Mouse (Mus musculus) heart, adult 2 months (tissue): ENCODE data around the gene Sept1. TPM values are rescaled to one million over a fixed set of nuclear protein-coding genes. Genes with fewer than 3 reads are reported as not detected.

Experiments used
- DNase-seq, 2 experiments: peaks; one replicate each; pipeline ENCODE4 v3.0.0; 2021
- H3K27ac ChIP-seq: fragments of 200-600 bp; 2 replicates; pipeline ENCODE4 v1.8.1; 2022
- H3K27me3 ChIP-seq: fragments of 200-500 bp; 2 replicates; pipeline ENCODE4 v1.6.1; 2012; ENCODE audit warnings: mild to moderate bottlenecking, low read length, inconsistent platforms, mixed read lengths; ENCODE audit not compliant: control insufficient read depth, insufficient read depth
- H3K36me3 ChIP-seq: fragments of 200-500 bp; 2 replicates; pipeline ENCODE4 v1.6.1; 2012; ENCODE audit warnings: low read length, inconsistent platforms; ENCODE audit not compliant: control insufficient read depth, insufficient read depth
- H3K4me1 ChIP-seq: fragments of 200-500 bp; 2 replicates; pipeline ENCODE4 v1.6.1; 2011; ENCODE audit warnings: low read length; ENCODE audit not compliant: control insufficient read depth, insufficient read depth
- H3K4me3 ChIP-seq: fragments of 200-600 bp; 2 replicates; pipeline ENCODE4 v1.8.1; 2022
- H3K79me2 ChIP-seq: fragments of 200-500 bp; replicated peaks from 2 replicates; pipeline ENCODE4 v1.6.1; 2012; ENCODE audit warnings: mild to moderate bottlenecking, inconsistent platforms, low read length, moderate library complexity, mixed read lengths; ENCODE audit not compliant: control insufficient read depth, insufficient read depth
- H3K9ac ChIP-seq: fragments of 200-500 bp; 2 replicates; pipeline ENCODE4 v1.6.1; 2012; ENCODE audit warnings: low read depth, mild to moderate bottlenecking, control low read depth, inconsistent platforms, low read length, mixed read lengths
- CTCF ChIP-seq: fragments of 200-600 bp; IDR thresholded peaks from 2 replicates; pipeline ENCODE4 v1.8.1; 2022; ENCODE audit warnings: antibody characterized with exemption, mild to moderate bottlenecking, moderate library complexity
- EP300 ChIP-seq: fragments of 200-500 bp; IDR thresholded peaks from 2 replicates; pipeline ENCODE4 v1.6.1; 2011; ENCODE audit warnings: low read depth, low read length, control low read depth; ENCODE audit not compliant: insufficient read depth
- POLR2A ChIP-seq: fragments of 200-500 bp; IDR thresholded peaks from 2 replicates; pipeline ENCODE4 v1.6.1; 2011; ENCODE audit warnings: mild to moderate bottlenecking, low read depth, low read length, control low read depth; ENCODE audit not compliant: insufficient read depth
- WGBS: fragments of 180-500 bp; shearing (Covaris S2); methylation state at CpG from one replicate; pipeline ENCODE4 v1.1.7; 2018; 5-methylcytosine and 5-hydroxymethylcytosine counted together
- intact Hi-C: fragments of 180-260 bp; cut with DNase I; formaldehyde crosslinking; loops from one replicate; pipeline ENCODE4 v1.15.1; 2025
- long read RNA-seq: library from polyadenylated mRNA; stranded (forward); transcript quantifications from one replicate; pipeline ENCODE4 v2.0.0, GENCODE M21; 2021
- polyA plus RNA-seq: library from polyadenylated mRNA; depleted of rRNA; stranded (reverse); fragments of >200 nt; gene quantifications from 2 replicates; pipeline ENCODE4 v1.2.3, GENCODE M21; 2012; rRNA removed
- total RNA-seq, 2 experiments: library from RNA; stranded (reverse); gene quantifications; 2 replicates each; pipeline ENCODE4 v1.2.3; 2021

Sept1 gene
- total RNA-seq (1 to 10 TPM; 2.5 to 4.7 TPM), polyA plus RNA-seq (6.2 and 13.0 TPM in 2 replicates)
- long read RNA-seq, partial matches to known transcripts = 3 of 5 reads
- long read RNA-seq, other reads (novel, unspliced or antisense) = 0 of 5 reads

DNA sequence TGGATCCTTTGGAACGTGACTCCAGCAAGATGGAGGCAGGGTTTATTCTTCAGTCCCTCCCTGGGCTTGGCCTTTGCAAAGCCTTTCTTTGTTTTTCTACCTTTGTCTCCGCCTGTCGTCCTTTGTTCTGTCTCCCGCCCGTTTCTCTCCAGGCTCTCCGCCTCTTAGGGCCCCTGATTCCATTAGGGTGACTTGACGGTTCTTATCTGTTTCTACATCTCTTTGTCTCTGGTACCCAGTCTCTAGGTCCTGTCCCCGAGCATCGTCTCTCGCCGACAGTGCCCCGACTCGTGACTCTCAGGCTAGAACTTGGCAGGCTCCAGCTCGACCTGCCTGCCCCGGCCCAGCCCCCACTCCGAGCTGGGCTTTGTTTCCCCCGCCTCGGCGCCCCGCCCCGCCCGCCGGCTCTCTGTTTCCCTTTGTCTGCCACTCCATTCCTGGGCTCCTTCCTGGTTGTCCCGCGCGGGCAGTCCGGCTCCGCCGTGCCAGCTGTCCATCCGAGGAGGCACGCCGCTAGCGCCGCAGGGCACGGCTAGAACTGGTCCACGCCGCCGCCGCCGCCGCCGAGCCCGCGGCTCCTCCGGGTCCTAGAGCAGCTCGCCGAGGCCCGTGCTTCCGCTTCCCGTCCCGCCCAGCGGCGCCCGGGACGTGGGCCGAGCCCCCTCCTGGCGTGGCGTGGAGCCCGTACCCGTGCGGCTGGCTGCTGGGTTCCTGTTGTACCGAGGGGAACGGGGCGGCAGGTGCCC, at the start of gene Sept1, which contains the start of gene Zfp553:
TSS of gene Sept1 (minus strand) at position 509 of the 746 bp plus-strand sequence.
TSS of gene Zfp553 (plus strand) at position 440 of the 746 bp plus-strand sequence.
- Histone ChIP-seq H3K4me3 (peak within 1 kb of the TSS; percentile 77), H3K27me3 (no peaks in the 10 kb centered on the region), H3K27ac (peak within 1 kb of the TSS; percentile 90), H3K36me3 (peaks cover 4% of the 10 kb centered on the region), H3K79me2 (peaks cover 3% of the 10 kb centered on the region), H3K4me1 (peaks cover 5% of the 10 kb centered on the region), H3K9ac (peak within 1 kb of the TSS; percentile 98)
- TF ChIP-seq POLR2A (peak; percentile 13; the same call in 1 of the 2 replicates), CTCF (peak; percentile 20), EP300 (no peak)
- intact Hi-C loops = loop anchor here (1.0 to 5.0 kb wide), 2 partner anchors 23 to 115 kb away; no protein-coding TSS in a partner anchor
- under 1% methylated on average over 64 of the region's 64 CpGs for WGBS
- peak; percentile 90 to 92 for DNase-seq

DNA sequence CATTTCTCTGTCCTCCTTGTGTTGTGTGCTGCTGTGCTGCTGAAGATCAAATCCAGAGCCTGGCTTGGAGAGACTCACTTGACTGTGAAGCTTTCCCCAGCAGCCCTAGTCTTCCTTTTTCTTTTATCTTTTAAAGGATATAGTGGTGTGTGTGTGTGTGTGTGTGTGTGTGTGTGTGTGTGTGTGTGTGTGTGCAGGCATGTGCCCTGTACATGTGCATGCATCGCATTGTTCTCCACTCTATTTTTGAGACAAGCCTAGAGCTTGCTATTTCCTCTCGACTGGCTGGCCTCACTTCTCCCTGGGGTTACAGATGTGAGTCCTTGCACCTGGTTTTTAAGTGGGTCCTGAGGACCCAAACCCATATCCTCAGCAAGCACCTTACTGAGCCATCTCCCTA, 49.3 kb upstream of the Sept1 start:
- H3K27me3 ChIP-seq = no peaks in the 10 kb centered on the region
- H3K36me3 ChIP-seq = no peaks in the 10 kb centered on the region
- DNase-seq = no peak
- no peaks in the 10 kb centered on the region for H3K79me2 ChIP-seq
- WGBS = 38% methylated on average over 2 of the region's 2 CpGs
- TF ChIP-seq EP300 = no peak
- no peak for TF ChIP-seq POLR2A
- no peak for TF ChIP-seq CTCF
- H3K27ac ChIP-seq = no peak overlapping the region
- intact Hi-C loops = no loop called here
- H3K4me1 ChIP-seq = no peaks in the 10 kb centered on the region; the same call in 1 of the 2 replicates
- no peak overlapping the region for H3K4me3 ChIP-seq
- no peak overlapping the region for H3K9ac ChIP-seq

DNA sequence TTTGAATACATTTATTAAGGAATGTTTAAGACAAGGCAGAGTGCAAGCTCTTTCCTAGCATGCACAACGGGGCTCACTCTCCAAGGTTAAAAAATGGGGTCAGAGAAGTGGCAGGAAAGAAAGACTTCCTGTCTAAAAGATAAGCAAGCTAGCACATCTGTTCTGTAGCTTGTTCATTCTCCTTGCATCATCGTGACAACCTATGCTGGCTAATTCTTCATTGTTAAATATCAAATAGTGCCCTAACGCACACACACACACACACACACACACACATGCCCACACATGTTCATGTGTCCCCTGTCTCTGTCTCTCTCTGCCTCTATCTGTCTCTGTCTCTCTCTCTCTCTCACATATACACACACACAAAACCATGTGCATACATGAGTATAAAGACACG, 48.2 kb upstream of the Sept1 start:
- H3K27ac ChIP-seq = no peak overlapping the region
- intact Hi-C loops = no loop called here

DNA sequence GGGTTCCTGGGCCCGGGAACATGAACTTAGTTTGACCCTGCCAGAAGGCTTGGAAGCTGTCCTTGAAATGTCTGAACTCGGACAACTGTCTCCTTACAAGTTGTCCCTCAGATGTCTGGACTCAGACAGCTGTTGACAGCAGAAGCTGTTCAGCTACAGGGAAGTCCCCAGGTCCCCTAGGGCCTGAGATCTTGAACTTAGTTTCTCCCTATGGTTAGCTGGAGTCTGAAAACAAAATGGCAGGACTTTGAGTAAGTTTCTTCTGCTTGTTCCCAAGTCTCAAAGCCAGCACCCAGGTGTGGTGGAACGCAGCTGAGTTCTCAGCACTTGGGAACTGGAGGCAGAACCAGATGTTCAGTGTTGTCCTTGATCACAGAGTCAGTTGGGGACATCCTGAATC, 47.2 kb upstream of the Sept1 start:
- no peak overlapping the region for H3K4me3 ChIP-seq
- no peak for DNase-seq
- H3K27ac ChIP-seq = no peak overlapping the region
- no peaks in the 10 kb centered on the region for H3K27me3 ChIP-seq
- intact Hi-C loops = no loop called here
- no peaks in the 10 kb centered on the region for H3K79me2 ChIP-seq
- no peaks in the 10 kb centered on the region for H3K36me3 ChIP-seq
- TF ChIP-seq EP300 (no peak), CTCF (no peak), POLR2A (no peak)
- WGBS = 48% methylated on average over 3 of the region's 3 CpGs
- H3K4me1 ChIP-seq = no peaks in the 10 kb centered on the region; the same call in 1 of the 2 replicates
- no peak overlapping the region for H3K9ac ChIP-seq

More for the DNA sequence above, 48.2 kb upstream of the Sept1 start:
- H3K27me3 ChIP-seq = no peaks in the 10 kb centered on the region
- H3K79me2 ChIP-seq = no peaks in the 10 kb centered on the region
- no peaks in the 10 kb centered on the region for H3K36me3 ChIP-seq
- TF ChIP-seq POLR2A = no peak
- TF ChIP-seq EP300 = no peak
- no peak for TF ChIP-seq CTCF
- H3K9ac ChIP-seq = no peak overlapping the region
- H3K4me1 ChIP-seq = no peaks in the 10 kb centered on the region; the same call in 1 of the 2 replicates
- DNase-seq = no peak
- WGBS = 35% methylated on average over 4 of the region's 4 CpGs
- no peak overlapping the region for H3K4me3 ChIP-seq

DNA sequence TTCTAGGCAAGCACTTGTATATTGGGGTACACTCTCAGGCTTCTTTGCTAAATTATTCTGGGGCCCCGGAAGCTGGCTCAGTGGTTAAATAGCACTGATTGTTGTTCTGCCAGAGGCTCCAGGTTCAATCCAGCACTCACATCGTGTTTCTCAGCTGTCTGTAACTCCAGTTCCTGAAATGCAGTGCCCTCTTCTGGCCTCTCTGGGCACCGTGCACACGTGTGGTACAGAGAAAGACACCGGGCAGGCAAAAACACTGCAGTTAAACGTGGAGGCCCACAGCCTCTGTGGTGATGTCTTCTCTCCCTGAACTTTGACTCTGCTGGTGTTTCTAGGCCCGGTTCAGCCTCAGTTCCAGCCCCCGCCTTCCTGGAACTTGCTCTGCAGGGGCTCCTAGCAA, 45.4 kb upstream of the Sept1 start:
- Histone ChIP-seq H3K27me3 (no peaks in the 10 kb centered on the region), H3K79me2 (no peaks in the 10 kb centered on the region), H3K27ac (no peak overlapping the region), H3K9ac (no peak overlapping the region), H3K36me3 (no peaks in the 10 kb centered on the region), H3K4me1 (no peaks in the 10 kb centered on the region; the same call in 1 of the 2 replicates), H3K4me3 (no peak overlapping the region)
- intact Hi-C loops = no loop called here
- 35% methylated on average over 8 of the region's 8 CpGs for WGBS
- TF ChIP-seq CTCF (peak; percentile 55), EP300 (no peak)
- DNase-seq = no peak

DNA sequence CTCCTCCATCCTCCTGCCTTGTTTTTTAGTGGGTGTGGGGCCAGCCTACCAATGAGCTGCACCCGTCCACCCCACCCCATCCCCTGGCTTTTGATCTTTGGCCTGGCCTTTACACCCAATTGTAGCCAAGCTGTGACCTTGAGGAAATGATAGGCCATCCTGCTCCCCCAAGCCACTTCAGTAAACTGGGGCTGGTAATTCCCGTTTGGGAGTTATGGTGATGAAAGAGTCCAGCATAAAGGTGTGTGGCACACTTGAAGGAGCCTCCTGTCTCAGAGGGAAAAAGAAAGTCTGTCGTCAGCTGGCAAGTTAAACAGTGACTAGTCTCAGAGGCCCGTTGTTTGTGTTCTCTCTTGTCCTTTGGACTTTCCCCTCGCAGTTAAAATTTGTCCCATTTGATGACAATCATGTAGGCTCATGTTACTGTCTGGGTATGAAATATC, 43.6 kb upstream of the Sept1 start:
- Histone ChIP-seq H3K79me2 (no peaks in the 10 kb centered on the region), H3K4me3 (no peak overlapping the region), H3K36me3 (peaks cover under 1% of the 10 kb centered on the region; the same call in 1 of the 2 replicates), H3K27ac (no peak overlapping the region), H3K4me1 (peaks cover 5% of the 10 kb centered on the region), H3K27me3 (no peaks in the 10 kb centered on the region), H3K9ac (no peak overlapping the region)
- WGBS = 71% methylated on average over 5 of the region's 5 CpGs
- intact Hi-C loops = no loop called here
- TF ChIP-seq CTCF (no peak), POLR2A (no peak), EP300 (no peak)
- DNase-seq = no peak
